Mouse (Mus musculus): ENCODE measurements around the gene Aff1. TPM values are rescaled to one million over a fixed set of nuclear protein-coding genes. Genes with fewer than 3 reads are reported as not detected.

Gene Aff1
- total RNA-seq, 2 experiments from 2014 or later, result 184 to 262 TPM

- no peak for ATAC-seq (replicated peaks; ENCODE audit: low FRiP score, poor library complexity, severe bottlenecking)
Measured at GRCm38 (mm10) chr5:103691171-103691570, 1.0 kb upstream of the Aff1 start.

- peak; percentile 45 for ATAC-seq (replicated peaks; ENCODE audit: low FRiP score, poor library complexity, severe bottlenecking)
Measured at GRCm38 (mm10) chr5:103692531-103693040, 412 bp downstream of the Aff1 start.

- no peak for ATAC-seq (replicated peaks; ENCODE audit: low FRiP score, poor library complexity, severe bottlenecking)
Measured at GRCm38 (mm10) chr5:103693041-103693641, 967 bp downstream of the Aff1 start.

- no peak for ATAC-seq (replicated peaks; ENCODE audit: low FRiP score, poor library complexity, severe bottlenecking)
Measured at GRCm38 (mm10) chr5:103694094-103694493, 1.9 kb downstream of the Aff1 start.

GRCm38 (mm10) chr5:103697875-103698491 is 5.8 kb downstream of the Aff1 start:
- no peak for ATAC-seq (replicated peaks; ENCODE audit: low FRiP score, poor library complexity, severe bottlenecking)

- ATAC-seq (replicated peaks; ENCODE audit: low FRiP score, poor library complexity, severe bottlenecking), result no peak
Measured at GRCm38 (mm10) chr5:103698577-103698976, 6.4 kb downstream of the Aff1 start.

GRCm38 (mm10) chr5:103699537-103699936 is 7.4 kb downstream of the Aff1 start:
- no peak for ATAC-seq (replicated peaks; ENCODE audit: low FRiP score, poor library complexity, severe bottlenecking)

GRCm38 (mm10) chr5:103700661-103701060 is 8.5 kb downstream of the Aff1 start:
- no peak for ATAC-seq (replicated peaks; ENCODE audit: low FRiP score, poor library complexity, severe bottlenecking)

- peak; percentile 72 for ATAC-seq (replicated peaks; ENCODE audit: low FRiP score, poor library complexity, severe bottlenecking)
Measured at GRCm38 (mm10) chr5:103701466-103701865, 9.3 kb downstream of the Aff1 start.

- ATAC-seq (replicated peaks; ENCODE audit: low FRiP score, poor library complexity, severe bottlenecking), result no peak
Measured at GRCm38 (mm10) chr5:103702527-103702926, 10.4 kb downstream of the Aff1 start.

- no peak for ATAC-seq (replicated peaks; ENCODE audit: low FRiP score, poor library complexity, severe bottlenecking)
Measured at GRCm38 (mm10) chr5:103705331-103705730, 13.2 kb downstream of the Aff1 start.

- ATAC-seq (replicated peaks; ENCODE audit: low FRiP score, poor library complexity, severe bottlenecking), result no peak
Measured at GRCm38 (mm10) chr5:103705874-103706273, 13.7 kb downstream of the Aff1 start.

- peak; percentile 99 for ATAC-seq (replicated peaks; ENCODE audit: low FRiP score, poor library complexity, severe bottlenecking)
Measured at GRCm38 (mm10) chr5:103709044-103709443, 16.9 kb downstream of the Aff1 start.

- ATAC-seq (replicated peaks; ENCODE audit: low FRiP score, poor library complexity, severe bottlenecking), result no peak
Measured at GRCm38 (mm10) chr5:103711886-103712285, 19.7 kb downstream of the Aff1 start.

- no peak for ATAC-seq (replicated peaks; ENCODE audit: low FRiP score, poor library complexity, severe bottlenecking)
Measured at GRCm38 (mm10) chr5:103713422-103713821, 21.2 kb downstream of the Aff1 start.

- ATAC-seq (replicated peaks; ENCODE audit: low FRiP score, poor library complexity, severe bottlenecking), result no peak
Measured at GRCm38 (mm10) chr5:103714943-103715342, 22.8 kb downstream of the Aff1 start.

GRCm38 (mm10) chr5:103716824-103717342 is 24.7 kb downstream of the Aff1 start:
- ATAC-seq (replicated peaks; ENCODE audit: low FRiP score, poor library complexity, severe bottlenecking), result no peak

- no peak for ATAC-seq (replicated peaks; ENCODE audit: low FRiP score, poor library complexity, severe bottlenecking)
Measured at GRCm38 (mm10) chr5:103719131-103719530, 27.0 kb downstream of the Aff1 start.

- no peak for ATAC-seq (replicated peaks; ENCODE audit: low FRiP score, poor library complexity, severe bottlenecking)
Measured at GRCm38 (mm10) chr5:103719851-103720250, 27.7 kb downstream of the Aff1 start.

GRCm38 (mm10) chr5:103720967-103721366 is 28.8 kb downstream of the Aff1 start:
- no peak for ATAC-seq (replicated peaks; ENCODE audit: low FRiP score, poor library complexity, severe bottlenecking)

- ATAC-seq (replicated peaks; ENCODE audit: low FRiP score, poor library complexity, severe bottlenecking), result peak; percentile 16; the same call in 1 of the 2 replicates
Measured at GRCm38 (mm10) chr5:103721490-103721889, 29.3 kb downstream of the Aff1 start.
